Mouse (Mus musculus) liver, embryonic 14.5 days (tissue): ENCODE results near the gene Slc5a10.

Source experiments
- CTCF ChIP-seq: IDR thresholded peaks from 2 replicates; pipeline ENCODE4 v1.5.1; 2016; ENCODE audit warnings: antibody characterized with exemption, low read depth, control low read depth
- EP300 ChIP-seq: IDR thresholded peaks from 2 replicates; pipeline ENCODE4 v1.6.1; 2016; ENCODE audit warnings: antibody characterized with exemption, low read depth

DNA sequence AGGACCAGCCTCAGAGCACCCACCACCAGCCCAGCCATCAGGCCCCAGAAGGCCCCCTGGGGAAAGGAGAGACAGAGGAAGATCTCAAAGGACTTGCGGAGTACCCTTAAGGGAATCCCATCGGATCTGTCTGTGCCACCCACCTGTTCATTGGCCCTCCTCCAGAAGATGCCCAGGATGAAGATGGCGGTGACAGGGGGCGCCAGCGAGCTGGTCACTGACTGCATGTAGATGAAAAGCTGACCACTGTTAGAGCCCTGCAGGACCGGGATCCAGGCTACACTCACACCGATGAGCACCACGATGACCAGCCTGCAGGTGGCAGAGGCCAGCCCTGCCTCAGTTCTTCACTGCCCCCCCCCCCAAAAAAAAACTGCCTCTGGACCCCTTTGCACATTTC is 46.9 kb downstream of the Slc5a10 start:
- TF ChIP-seq CTCF (peak; percentile 72), EP300 (no peak)
